Mouse (Mus musculus) testis, adult 2 months (tissue): ENCODE data around the gene Cpped1. TPM values are rescaled to one million over a fixed set of nuclear protein-coding genes. Genes with fewer than 3 reads are reported as not detected.

Experiments
- H3K27ac ChIP-seq: fragments of 200-500 bp; 2 replicates; pipeline ENCODE4 v1.5.1; 2012; ENCODE audit warnings: low read depth, low read length; ENCODE audit not compliant: control insufficient read depth, insufficient read depth
- H3K27me3 ChIP-seq: fragments of 200-500 bp; 2 replicates; pipeline ENCODE4 v1.6.1; 2012; ENCODE audit warnings: mild to moderate bottlenecking, low read length, moderate library complexity; ENCODE audit not compliant: control insufficient read depth, insufficient read depth
- H3K36me3 ChIP-seq: fragments of 200-500 bp; 2 replicates; pipeline ENCODE4 v1.6.1; 2012; ENCODE audit warnings: mild to moderate bottlenecking, low read length; ENCODE audit not compliant: control insufficient read depth, insufficient read depth
- H3K4me1 ChIP-seq: fragments of 200-500 bp; 2 replicates; pipeline ENCODE4 v1.6.1; 2012; ENCODE audit warnings: low read length; ENCODE audit not compliant: control insufficient read depth, insufficient read depth
- H3K4me3 ChIP-seq: fragments of 200-500 bp; 2 replicates; pipeline ENCODE4 v1.5.1; 2012; ENCODE audit warnings: low read depth, mild to moderate bottlenecking, low read length, moderate library complexity, mixed read lengths; ENCODE audit not compliant: control insufficient read depth
- CTCF ChIP-seq: fragments of 200-500 bp; IDR thresholded peaks from 2 replicates; pipeline ENCODE4 v1.5.1; 2012; ENCODE audit warnings: low read depth, mild to moderate bottlenecking, inconsistent platforms, low read length, moderate library complexity; ENCODE audit not compliant: control insufficient read depth, insufficient read depth, insufficient replicate concordance
- POLR2A ChIP-seq: fragments of 200-500 bp; IDR thresholded peaks from 2 replicates; pipeline ENCODE4 v1.6.1; 2012; ENCODE audit warnings: low read depth, mild to moderate bottlenecking, inconsistent platforms, low read length, moderate library complexity; ENCODE audit not compliant: control insufficient read depth
- polyA plus RNA-seq: library from polyadenylated mRNA; depleted of rRNA; stranded (reverse); fragments of >200 nt; gene quantifications from 2 replicates; pipeline ENCODE4 v1.2.3, GENCODE M21; 2012

Gene Cpped1
- polyA plus RNA-seq, 1 experiment, result 5.7 TPM

DNA sequence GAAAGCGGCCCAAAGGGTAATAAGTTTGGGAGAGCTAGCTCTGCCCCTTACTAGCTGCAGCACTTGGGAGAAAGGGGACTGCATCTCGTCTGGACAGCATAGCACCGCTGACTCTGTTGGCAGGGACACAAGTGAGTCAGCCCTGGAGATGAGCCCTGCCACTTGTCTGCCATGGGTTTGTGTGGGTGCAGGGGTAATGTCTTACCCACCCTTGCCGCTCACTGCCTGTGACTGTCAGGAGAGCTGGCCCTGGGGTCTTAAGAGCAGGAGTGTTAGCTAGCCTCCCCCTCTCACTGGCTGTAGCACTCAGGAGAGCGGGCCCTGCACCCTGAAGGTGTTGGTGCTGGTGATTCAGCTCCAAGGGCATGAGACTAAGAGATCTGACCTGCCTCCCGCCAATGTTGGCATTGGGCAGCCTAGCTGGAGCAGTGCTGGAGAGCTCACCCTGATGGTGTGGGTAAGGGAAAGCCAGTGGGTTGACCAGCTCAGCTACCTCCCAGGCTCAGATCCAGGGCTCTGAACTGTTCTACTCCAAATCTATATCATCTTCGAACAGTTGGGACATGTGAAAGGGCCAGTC lies 107.2 kb downstream of the Cpped1 start:
- TF ChIP-seq CTCF (no peak), POLR2A (no peak)
- no peaks in the 10 kb centered on the region for H3K27me3 ChIP-seq
- H3K4me3 ChIP-seq, result no peak overlapping the region
- no peaks in the 10 kb centered on the region for H3K36me3 ChIP-seq
- H3K27ac ChIP-seq, result no peak overlapping the region
- no peaks in the 10 kb centered on the region for H3K4me1 ChIP-seq

DNA sequence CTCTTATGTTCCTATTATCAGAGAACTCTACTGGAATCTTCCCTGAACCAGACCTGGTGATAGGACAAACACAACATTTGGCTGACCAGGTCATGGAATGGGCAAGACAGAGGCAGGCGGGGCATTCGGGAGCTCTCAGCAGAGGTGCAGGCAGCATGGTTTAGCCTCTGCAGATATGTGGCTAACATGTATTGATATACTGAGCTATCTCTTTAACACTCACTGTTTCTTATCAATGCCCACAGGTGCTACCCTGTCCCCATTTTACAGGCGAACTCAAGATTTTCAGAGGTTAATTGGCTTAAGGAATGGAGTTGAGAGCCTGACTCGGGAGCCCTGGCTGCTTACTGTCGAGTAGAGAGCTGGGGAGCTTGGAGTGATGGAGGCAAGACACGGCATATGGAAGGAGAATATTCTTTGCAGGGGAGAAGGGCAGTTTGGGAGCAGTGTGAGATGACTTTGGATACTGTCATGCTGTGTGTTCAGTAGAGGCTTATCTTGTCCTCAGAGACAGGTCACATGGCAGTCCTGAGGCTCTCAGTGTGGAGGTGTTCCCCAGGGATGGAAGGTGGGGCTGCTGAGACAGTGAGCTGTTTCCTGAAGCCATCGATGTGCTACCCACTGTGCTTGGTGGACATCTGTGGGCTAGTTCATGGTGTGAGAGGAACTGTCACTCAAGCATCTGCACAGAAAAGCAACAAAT lies 113.3 kb downstream of the Cpped1 start:
- Histone ChIP-seq H3K36me3 (no peaks in the 10 kb centered on the region), H3K27me3 (no peaks in the 10 kb centered on the region), H3K27ac (no peak overlapping the region), H3K4me1 (no peaks in the 10 kb centered on the region), H3K4me3 (no peak overlapping the region)
- TF ChIP-seq POLR2A (no peak), CTCF (no peak)

DNA sequence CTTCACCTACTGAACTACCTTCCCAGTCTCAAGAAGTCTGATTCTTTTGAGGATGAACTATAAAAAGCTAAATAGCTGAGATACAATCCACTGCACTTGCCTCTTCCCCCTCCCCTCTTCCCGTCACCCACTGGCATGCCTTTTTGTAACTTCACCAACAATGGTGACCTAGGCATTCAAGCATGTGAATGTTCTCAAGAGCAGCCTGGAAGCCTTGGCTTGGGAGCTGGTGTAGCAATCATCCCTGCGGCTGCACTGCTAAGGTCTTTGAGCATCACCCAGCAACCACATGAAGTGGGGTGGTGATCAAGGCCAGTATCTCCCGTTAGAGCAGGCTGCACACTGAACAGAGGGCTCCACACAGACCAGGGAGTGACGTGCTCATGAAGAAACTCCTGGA lies 114.6 kb downstream of the Cpped1 start:
- Histone ChIP-seq H3K27me3 (no peaks in the 10 kb centered on the region), H3K4me1 (no peaks in the 10 kb centered on the region), H3K36me3 (no peaks in the 10 kb centered on the region), H3K27ac (no peak overlapping the region), H3K4me3 (no peak overlapping the region)
- TF ChIP-seq POLR2A (no peak), CTCF (no peak)

DNA sequence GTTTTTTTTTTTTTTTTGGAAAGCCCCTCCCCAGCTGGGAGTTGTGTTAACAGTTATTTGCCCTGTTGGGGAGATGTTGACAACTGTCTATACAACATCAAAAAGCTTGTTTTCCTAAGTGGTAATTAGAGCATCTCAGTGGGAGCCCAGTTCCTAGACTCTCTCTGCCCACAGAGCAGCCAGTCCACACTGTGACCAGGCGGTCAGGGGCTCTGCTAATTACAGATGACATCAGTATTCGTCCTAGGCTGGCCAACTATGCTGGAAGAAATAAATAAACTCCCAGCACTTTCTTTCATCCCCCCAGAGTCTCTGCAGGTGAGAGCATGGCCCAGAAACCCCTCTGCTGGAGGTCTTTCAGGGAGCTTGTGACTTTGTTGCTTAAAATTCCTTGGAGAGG lies 115.9 kb downstream of the Cpped1 start:
- H3K36me3 ChIP-seq, result no peaks in the 10 kb centered on the region
- H3K27me3 ChIP-seq, result no peaks in the 10 kb centered on the region
- no peak overlapping the region for H3K27ac ChIP-seq
- no peak for TF ChIP-seq CTCF
- no peak for TF ChIP-seq POLR2A
- no peak overlapping the region for H3K4me3 ChIP-seq
- no peaks in the 10 kb centered on the region for H3K4me1 ChIP-seq

DNA sequence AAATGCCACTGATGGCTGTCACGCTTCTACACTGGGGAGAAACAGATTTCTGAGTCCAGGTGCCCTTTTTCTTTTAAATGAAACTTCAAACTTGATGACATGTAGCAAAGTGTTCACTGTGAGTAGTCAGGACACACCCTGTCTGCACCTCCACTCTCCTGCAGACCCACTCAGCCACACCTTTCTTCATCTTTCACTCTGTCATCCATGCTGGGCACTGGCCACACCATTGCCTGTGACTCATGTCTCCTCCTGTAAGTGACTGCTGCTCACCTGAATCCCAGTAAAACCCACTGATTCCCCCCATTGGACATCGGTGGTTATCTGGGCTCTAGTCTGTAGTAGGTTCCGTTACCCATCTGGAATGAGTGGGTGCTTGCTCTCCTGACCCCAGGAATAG lies 118.8 kb downstream of the Cpped1 start:
- Histone ChIP-seq H3K4me1 (no peaks in the 10 kb centered on the region), H3K27ac (no peak overlapping the region), H3K36me3 (no peaks in the 10 kb centered on the region), H3K27me3 (no peaks in the 10 kb centered on the region), H3K4me3 (no peak overlapping the region)
- TF ChIP-seq POLR2A, result no peak
- no peak for TF ChIP-seq CTCF

DNA sequence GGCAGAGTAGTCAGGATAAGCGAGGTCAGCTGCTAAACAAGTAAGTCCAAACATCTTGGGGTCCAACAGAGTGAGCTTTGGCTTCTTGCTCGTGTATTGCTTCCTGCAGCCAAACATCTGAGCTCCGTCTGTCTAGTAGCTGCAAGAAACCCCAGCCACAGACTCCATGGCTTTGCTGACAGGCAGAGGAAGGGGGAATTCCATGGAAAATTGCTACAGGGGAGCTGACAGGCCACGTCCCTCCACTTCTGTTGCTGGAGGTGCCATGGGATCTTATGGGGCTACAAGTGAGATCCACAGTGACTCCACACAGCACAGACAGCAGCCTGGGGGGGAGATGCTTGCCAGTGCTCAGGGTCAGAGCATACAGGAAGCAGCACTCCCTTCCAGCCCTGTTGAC lies 123.4 kb downstream of the Cpped1 start:
- TF ChIP-seq POLR2A (no peak), CTCF (no peak)
- Histone ChIP-seq H3K36me3 (no peaks in the 10 kb centered on the region), H3K27me3 (no peaks in the 10 kb centered on the region), H3K4me1 (no peaks in the 10 kb centered on the region), H3K4me3 (no peak overlapping the region), H3K27ac (no peak overlapping the region)

DNA sequence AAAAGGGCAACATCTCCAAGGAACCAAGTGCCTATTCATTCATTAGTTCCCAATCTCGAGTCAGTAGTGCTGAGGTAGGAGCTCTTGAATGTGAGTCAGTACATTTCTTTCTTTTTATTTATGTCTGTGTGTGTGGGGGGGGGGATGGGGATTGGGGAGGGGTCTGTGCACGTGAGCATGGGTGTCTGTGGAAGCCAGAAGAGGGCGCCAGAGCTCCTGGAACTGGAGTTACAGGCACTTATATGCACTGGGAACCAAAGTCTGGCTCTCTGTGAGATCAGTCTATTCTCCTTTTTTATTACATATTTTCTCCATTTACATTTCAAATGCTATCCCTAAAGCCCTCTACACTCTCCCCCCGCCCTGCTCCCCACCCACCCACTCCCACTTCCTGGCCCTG lies 124.9 kb downstream of the Cpped1 start:
- H3K4me3 ChIP-seq, result no peak overlapping the region
- no peaks in the 10 kb centered on the region for H3K36me3 ChIP-seq
- H3K4me1 ChIP-seq, result no peaks in the 10 kb centered on the region
- no peaks in the 10 kb centered on the region for H3K27me3 ChIP-seq
- H3K27ac ChIP-seq, result no peak overlapping the region
- TF ChIP-seq CTCF, result peak; percentile 17; the same call in 1 of the 2 replicates
- no peak for TF ChIP-seq POLR2A

DNA sequence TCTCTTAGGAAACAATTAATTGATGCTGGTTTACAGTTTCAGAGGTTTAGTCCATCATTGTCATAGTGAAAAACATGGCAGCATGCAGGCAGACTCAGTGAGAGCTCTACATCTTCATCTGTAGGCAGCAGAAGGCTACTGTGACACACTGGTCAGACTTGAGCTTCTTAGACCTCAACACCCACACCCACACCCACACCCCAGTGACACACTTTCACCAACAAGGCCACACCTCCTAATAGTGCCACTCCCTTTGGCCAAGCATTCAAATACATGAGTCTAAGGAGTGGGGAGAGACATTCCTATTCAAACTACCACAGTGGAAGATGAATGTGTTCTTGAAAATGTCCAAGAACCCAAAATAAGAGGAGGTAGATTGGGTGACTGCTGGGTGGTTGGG lies 125.9 kb downstream of the Cpped1 start:
- Histone ChIP-seq H3K27me3 (no peaks in the 10 kb centered on the region), H3K4me3 (no peak overlapping the region), H3K4me1 (no peaks in the 10 kb centered on the region), H3K27ac (no peak overlapping the region), H3K36me3 (no peaks in the 10 kb centered on the region)
- no peak for TF ChIP-seq CTCF
- no peak for TF ChIP-seq POLR2A
